Mouse (Mus musculus): Measurements from ENCODE around the gene Tmem47.

Gene Tmem47

GRCm38 (mm10) chrX:81070210-81070803 lies at the start of gene Tmem47:
TSS of gene Tmem47 (plus strand) at chrX:81070698.
- peak; percentile 73 to 77 for DNase-seq

GRCm38 (mm10) chrX:81070804-81071461 lies 435 bp downstream of the Tmem47 start:
- peak; percentile 45 to 54 for DNase-seq

DNA sequence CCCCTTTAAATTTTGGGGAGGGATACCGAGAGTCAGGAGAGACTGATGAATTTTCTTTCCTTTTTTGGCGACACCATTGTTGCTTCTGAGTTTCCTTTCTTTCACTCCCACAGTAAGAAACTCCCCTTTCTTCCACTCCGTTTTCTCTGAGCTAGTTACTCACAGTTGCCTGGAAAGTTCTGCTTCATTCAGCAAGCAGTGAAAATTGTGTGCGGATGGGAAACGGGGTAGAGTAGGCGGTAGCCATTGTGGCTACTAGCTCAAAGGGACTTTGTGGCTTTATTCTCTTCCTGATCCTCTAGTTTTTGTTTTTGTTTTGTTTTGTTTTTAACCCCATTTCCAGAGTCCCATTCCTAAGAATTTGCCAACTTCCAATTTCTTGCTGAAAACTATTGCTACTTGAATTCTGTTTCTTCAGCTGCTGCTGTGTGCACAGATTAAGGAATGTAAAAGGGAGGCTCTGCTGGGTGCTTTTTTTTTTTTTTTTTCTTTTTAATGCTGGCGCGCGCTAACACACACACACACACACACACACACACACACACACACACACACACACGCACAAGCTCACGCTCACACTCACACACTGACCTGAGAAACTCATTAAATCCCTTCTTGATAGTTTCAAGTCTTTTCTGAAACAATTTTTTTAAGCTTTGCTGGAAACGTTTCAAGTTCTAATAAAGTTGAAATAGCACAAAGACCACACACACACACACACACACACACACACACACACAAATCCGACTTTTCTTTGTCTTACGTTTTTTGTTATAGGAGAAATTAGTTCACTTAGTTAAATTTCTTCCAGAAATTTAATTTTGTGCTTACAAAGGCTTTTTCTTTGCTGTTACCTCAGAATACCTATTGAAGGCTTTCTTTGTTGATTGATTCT lies 1.5 kb downstream of the Tmem47 start:
- peak in 1 of 2 experiments; percentile 5 for DNase-seq

- DNase-seq = no peak
These were observed 2.2 kb downstream of the Tmem47 start for GRCm38 (mm10) chrX:81072651-81073050.

- DNase-seq = no peak
These were observed 3.3 kb downstream of the Tmem47 start for GRCm38 (mm10) chrX:81073834-81074233.

DNA sequence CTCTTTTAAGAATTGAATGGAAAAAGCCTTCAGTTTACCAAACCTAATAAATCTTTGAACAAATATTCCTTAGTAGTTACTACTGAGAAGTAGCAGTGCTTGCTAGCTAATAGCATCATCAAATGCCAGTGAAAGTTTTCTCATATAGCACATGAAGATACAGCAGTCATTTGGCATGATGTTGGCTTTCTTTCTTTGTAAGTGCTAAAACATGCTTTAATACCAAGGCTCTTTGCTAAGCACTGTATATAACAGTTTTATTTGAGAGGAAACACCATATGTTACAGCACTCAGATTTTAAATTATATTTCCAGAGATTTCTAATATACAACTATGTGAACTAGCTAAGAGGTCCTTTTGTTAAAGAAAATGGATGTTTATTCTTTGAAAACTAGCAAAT lies 8.0 kb downstream of the Tmem47 start:
- DNase-seq = no peak

DNA sequence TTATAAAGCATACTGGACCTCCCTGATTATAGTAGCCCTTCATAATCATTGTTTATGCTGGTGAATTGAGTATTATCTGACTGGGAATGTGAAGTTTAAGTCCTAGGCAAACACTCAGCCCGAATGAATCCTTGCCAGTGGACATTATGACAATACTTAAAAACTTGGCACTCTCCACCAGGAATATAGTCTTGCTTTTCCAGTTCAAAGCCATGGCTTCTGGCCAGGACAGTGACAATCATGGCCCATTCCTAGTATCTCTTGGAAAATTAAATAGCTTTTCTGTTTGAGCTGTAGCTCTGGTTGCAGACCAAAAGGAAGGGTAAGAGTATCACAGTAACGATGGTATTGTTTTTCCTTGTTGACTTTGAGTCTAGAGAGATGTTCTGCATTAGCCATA lies 10.5 kb downstream of the Tmem47 start:
- peak; percentile 12 to 15 for DNase-seq

DNA sequence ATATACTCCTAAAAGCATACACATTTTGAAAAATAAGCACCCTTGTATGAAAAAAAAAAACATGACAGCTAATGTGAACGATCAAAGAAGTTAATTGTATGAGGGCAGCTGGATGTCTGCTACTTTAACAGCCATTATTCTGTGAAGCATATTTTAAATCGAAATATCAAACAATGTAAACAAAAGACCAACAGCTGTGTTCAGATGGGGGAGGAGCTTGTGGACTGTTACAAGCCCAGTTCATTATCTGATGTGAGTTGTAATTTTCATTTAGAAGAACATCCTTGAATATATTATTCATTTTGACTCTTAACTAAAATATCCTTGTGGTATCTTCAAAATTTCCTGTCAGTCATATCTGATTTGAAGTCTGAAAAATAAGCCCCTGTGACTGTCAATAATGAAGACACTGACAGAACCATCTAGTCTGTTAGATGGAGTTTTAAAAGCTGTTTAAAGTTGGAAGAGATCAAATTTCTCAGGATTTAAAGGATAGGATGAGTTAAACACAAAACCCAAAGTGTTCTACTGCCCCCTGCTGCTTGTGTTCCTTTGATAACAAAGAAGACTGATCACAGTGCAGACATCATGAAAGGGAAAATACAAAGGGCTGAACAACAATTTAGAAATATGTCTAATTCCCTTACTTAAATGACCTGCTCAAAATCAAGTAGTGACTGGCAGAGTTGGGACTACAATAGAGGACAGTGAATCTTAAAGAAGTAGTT lies 14.7 kb downstream of the Tmem47 start:
- DNase-seq = peak; percentile 41 to 59

DNA sequence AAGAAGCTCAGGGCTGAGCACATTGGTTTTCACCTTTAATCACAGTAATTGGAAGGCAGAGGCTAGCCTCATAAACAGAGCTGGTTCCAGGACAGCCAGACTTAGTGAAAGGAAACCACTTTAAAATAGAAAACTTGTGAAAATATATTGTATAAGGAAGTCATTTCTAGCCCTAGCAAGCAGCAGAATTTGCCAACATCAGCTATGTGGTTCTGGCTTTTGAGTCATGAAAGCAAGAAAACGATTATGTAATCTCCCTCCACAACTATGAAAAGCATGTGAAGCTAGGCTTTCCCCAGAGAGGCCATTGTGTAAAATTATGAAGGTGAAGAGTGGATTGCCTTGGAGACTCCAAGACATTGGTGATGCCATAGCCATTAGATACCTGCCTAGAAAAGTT lies 76.9 kb downstream of the Tmem47 start:
- DNase-seq = no peak

Measured in cerebellum, postnatal 14 days (tissue).